Mouse (Mus musculus): ENCODE measurements at regions not wholly inside any gene's neighbourhood (a gene's known extent, or its start where the extent isn't known, plus 50 kb on each side); places are given as distances from the start of the nearest gene placed in this dataset.

- no peak for TF ChIP-seq POLR2A (IDR thresholded peaks at IDR 0.05; ENCODE audit: control insufficient read depth in 1 of 2, insufficient read depth in 1 of 2, low read depth in 1 of 2, low read length in 2 of 2, poor library complexity in 1 of 2)
- no peak for TF ChIP-seq CTCF (IDR thresholded peaks at IDR 0.05 in 2 of 3, conservative IDR thresholded peaks at IDR 0.05 in 1 of 3; ENCODE audit: control insufficient read depth in 1 of 3, insufficient read depth in 1 of 3, low read depth in 2 of 3, low read length in 3 of 3, poor library complexity in 1 of 3, severe bottlenecking in 1 of 3)
- no peak for TF ChIP-seq TCF12 (IDR thresholded peaks at IDR 0.05; ENCODE audit: low read depth, low read length)
- TF ChIP-seq MAZ (IDR thresholded peaks at IDR 0.05; ENCODE audit: low read depth, low read length), result no peak
These were observed 341.7 kb downstream of the Fam84a start for GRCm38 (mm10) chr12:13810155-13810515.

Measured in MEL (cell line).